Mouse (Mus musculus): Measurements from ENCODE around the gene Ldb2.

Gene Ldb2

GRCm38 (mm10) chr5:44538000-44538395 is 261.5 kb downstream of the Ldb2 start:
- DNase-seq, result peak; percentile 5

GRCm38 (mm10) chr5:44537316-44537999 is 262.0 kb downstream of the Ldb2 start:
- DNase-seq, result no peak

DNA sequence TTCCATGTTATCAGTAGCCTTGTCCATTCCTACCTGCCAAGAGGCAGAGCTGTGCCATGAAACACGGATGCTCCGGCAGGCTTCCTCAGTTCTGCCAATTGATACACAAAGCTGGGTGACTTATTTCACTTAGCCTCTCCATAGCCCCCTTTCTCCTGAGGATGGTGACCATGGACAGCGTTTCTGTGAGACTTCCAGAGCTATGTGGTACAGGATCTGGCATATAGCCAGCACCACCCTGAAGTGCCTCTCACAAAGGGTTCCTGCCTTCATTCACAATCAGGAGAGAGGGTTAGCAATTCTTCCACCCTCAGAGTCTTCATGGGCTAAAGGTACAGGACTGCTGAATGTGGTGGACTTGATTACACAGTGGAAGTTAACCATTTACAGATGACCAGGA is 270.0 kb downstream of the Ldb2 start:
- no peak for DNase-seq

DNA sequence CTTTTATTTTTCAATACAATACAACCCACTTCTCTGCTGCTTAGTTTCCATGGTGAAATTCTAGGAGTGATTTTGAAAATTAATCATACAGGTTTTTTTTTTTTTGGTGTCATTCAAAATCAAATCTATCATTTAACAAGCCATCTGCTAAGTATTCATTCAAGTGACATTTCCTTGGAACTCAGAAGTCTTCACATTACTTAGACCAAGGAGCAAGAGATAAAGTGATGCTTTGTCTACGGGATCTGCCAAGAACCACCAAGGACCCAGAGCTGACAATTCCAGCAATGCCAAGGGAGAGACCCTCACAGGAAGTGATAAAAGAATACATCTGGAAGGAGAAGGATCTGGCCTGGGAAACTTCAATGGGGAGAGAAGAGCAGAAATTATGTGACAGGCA is 270.5 kb downstream of the Ldb2 start:
- DNase-seq, result no peak

DNA sequence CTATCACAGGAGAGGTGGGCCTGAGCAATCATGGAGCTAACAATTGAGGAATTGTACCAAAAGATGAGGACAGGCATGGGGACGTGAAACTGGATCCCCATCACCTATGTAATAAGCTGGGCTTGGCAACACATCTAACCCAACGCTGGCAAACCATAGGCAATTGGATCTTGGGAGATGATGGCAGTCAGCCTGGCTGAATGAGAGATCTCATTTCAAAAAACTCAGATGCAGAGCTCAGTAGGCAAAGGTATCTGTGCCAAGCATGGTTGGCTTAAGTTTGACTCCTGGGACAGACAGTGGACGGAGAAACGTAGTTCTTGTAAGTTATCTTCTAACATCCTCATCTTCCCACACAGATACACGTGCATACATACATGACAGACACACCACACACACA is 294.3 kb downstream of the Ldb2 start:
- DNase-seq, result no peak

GRCm38 (mm10) chr5:44504786-44505185 is 294.7 kb downstream of the Ldb2 start:
- DNase-seq, result no peak

GRCm38 (mm10) chr5:44498229-44498628 is 301.3 kb downstream of the Ldb2 start:
- DNase-seq, result no peak

GRCm38 (mm10) chr5:44496854-44497253 is 302.6 kb downstream of the Ldb2 start:
- no peak for DNase-seq

DNA sequence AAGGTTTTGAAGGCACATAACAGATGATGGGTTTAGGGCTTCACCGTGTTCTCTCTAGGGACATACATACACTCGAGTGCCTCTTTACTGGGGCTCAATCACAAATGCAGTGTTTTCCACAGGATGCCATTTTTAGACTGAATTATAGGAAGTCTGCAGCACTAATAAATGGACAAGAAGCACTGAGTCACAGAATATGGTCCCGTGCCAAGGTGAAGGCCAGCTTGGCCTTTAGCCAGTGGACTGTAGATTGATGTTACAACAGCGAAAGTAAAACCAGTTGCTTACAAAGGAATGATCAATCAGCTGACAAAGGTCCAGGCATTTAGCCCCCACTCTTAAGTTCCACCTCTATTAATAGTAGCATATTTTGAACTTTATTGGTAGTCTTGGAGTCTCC is 304.4 kb downstream of the Ldb2 start:
- DNase-seq, result no peak

DNA sequence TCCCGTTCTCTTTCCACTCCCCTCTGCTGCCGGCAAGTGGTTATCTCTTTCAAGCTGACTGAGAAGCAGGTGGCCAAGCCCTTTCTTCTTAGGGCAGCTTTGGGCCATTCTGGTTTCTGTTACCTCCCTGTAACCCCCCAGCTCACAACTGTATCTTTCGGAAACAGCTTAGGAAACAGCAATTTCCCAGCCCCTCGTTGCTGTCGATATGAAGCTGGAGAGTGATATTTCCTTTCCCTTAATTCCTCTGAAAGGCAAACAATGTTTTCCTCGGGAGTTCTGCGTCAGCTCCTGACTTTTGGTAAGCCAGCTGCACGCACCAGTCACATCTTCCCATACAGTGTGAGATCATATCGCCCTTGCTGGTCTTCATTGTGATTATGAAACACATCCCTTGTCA is 305.3 kb downstream of the Ldb2 start:
- DNase-seq, result no peak

GRCm38 (mm10) chr5:44491526-44491925 is 308.0 kb downstream of the Ldb2 start:
- DNase-seq, result no peak

DNA sequence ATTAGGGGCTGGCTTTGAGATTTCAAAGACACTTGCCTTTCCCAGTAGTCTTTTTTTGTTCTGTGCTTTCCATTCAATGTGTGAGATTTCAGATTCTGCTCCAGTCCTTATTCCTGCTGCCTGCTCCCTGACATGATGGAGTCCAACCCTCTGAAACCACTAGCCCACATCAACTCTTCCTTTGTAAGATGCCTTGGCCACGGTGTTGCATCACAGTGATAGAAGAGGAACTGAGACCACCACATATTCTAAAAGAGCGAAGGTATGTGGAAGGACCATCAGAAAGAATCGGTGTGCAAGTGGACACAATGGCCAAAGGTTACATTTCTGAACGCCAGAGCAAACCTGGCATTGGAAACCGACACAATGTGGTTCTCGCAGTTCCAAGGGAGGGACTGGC is 309.0 kb downstream of the Ldb2 start:
- DNase-seq, result no peak

- DNase-seq, result no peak
Measured at GRCm38 (mm10) chr5:44483426-44484106, 315.9 kb downstream of the Ldb2 start.

GRCm38 (mm10) chr5:44481406-44481805 is 318.1 kb downstream of the Ldb2 start:
- no peak for DNase-seq

GRCm38 (mm10) chr5:44476356-44476755 is 323.1 kb downstream of the Ldb2 start:
- DNase-seq, result no peak

GRCm38 (mm10) chr5:44475543-44475942 is 323.9 kb downstream of the Ldb2 start:
- DNase-seq, result no peak

DNA sequence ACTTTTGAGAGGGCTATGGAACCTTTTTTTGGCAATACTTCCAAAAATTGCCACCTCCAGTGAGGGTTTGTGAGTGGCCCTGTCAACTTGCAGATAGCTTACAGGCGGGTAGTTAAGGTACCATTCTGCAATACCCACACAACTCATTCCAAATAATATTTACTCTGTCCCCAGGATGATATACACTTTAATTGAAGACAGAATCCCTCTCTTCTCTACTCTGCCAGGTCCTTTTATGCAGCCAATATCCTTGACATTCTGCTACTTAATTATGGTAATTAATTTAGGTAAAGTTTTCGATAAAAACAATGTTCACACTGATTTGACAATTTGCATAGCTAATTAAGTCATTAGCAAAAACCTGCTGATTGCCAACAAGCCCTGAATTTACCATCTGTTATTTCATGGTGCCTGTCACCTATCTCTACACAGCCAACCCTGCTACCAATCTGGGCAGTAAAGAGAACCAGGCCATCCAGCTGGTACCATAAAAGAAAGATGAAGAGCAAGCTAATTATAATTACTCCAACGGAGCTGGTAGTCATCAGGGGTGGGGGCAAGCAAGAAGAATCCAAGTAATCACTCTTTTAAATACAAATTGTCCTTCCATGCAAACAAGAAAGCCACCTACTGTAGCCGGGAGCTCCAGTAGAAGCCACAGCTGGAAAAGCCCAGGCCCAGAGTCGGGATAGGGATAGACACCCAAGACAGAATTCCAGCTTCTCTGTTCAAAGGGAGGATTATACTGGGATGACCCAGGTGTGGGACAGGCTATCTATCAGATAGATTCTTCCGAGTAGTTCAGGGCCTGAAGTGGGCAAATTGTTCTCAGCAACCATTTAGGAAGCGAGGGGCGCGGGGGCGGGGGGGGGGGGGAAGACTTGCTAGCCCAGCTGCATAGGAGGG is 325.4 kb downstream of the Ldb2 start:
- no peak for DNase-seq

DNA sequence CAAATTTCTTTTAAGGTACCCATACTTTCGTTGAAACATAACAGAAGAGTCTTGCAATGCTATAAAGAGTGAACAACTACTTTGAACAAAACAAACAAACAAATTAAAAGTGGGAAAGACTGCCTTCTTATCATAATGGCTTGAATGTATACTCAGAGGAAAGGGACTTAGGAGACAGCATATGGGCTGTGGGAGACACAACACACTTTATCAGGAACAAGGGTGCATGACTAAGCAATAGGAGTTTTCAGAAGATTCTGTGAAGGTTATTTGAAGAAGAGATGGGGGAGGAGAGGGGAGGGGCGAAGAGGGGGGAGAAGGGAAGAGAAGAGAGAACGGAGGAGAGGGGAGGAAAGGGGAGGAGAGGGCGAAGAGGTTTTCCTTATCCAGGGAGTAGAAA is 334.2 kb downstream of the Ldb2 start:
- DNase-seq, result no peak

All from cerebellum, adult 9-11 months (tissue).